ENCODE assay signal across 12 mouse cellular contexts in the genomic region with DNA sequence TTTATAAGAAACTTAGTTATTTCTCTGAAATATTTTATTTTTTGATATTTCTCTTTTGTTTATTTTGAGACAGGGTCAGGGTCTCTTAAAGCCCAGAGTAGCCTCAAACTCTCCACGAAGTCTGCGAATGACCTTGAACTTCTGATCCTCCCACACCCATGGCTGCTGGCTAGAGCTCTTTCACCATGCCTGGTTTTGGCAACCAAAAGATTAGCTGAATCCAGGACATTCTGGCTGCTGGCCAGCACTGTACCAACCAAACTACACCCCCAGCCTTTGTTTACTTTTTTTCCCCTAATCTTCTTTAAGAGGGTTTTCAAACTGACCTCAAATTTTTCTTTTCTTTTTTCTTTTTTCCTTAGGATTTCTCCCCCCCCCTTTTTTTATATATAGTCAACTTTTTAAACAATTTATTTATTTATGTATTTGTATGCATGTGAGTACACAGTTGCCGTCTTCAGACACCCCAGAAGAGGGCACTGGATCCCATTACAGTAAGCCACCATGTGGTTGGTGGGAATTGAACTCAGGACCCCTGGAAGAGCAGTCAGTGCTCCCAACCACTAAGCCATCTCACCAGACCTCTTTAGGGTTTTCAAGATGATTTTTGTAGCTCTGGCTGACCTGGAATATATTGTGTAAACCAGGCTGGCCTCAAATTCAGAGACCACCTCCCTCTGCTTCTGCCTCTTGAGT.
DNase-seq lines count a peak whose midpoint lies in the region; ATAC-seq and TF ChIP-seq lines count a peak whose summit lies in the region.
"Had no signal": no experiment of that assay in that cellular context is flagged by ENCODE, and none has a peak within 500 bp of the region (broad histone marks: within the 10 kb centered on the region; RNA-seq: fewer than 3 reads in every experiment).

No protein-coding gene starts in this region.

- H3K36me3 ChIP-seq in liver, adult 2 months (ENCODE audit: control insufficient read depth, insufficient read depth, low read length), result no peaks in the 10 kb centered on the region
- peaks cover 4% of the 10 kb centered on the region for H3K36me3 ChIP-seq in G1E (replicated peaks)
- H3K36me3 ChIP-seq in hindbrain, embryonic 12.5 days, result no peaks in the 10 kb centered on the region
- H3K36me3 ChIP-seq: limb, embryonic 15.5 days had no signal

- TF ChIP-seq CTCF in liver, adult 2 months (IDR thresholded peaks at IDR 0.05; ENCODE audit: low read depth, low read length), result no peak
- no peak for TF ChIP-seq CTCF in G1E (IDR thresholded peaks at IDR 0.05; ENCODE audit: low read depth, low read length)

- peak; percentile 36 to 45 for DNase-seq in cerebellum, postnatal 10 days
- peak; percentile 94 for DNase-seq in liver, adult 2 months (ENCODE audit: extremely low read depth, low read depth, low spot score)
- no peak for DNase-seq in liver
- no peak for DNase-seq in G1E (ENCODE audit: low spot score)
- DNase-seq in fat pad, adult 2 months (ENCODE audit: extremely low read depth, low read depth, low spot score), result peak; percentile 67
- no peak for DNase-seq in thymus, postnatal 10 days (ENCODE audit: low spot score in 2 of 2)
- DNase-seq: heart, postnatal 4 days had no signal

- no peak for TF ChIP-seq POLR2A in liver, adult 2 months (IDR thresholded peaks at IDR 0.05; ENCODE audit: extremely low read depth, insufficient read depth, low read length)

- H3K79me2 ChIP-seq in liver, adult 2 months (ENCODE audit: control insufficient read depth, insufficient read depth, low read length), result no peaks in the 10 kb centered on the region

- no peaks in the 10 kb centered on the region for H3K27me3 ChIP-seq in liver, adult 2 months (ENCODE audit: control insufficient read depth, insufficient read depth, low read length)
- no peaks in the 10 kb centered on the region for H3K27me3 ChIP-seq in G1E (ENCODE audit: insufficient read depth, low read length)
- no peaks in the 10 kb centered on the region for H3K27me3 ChIP-seq in hindbrain, embryonic 12.5 days
- H3K27me3 ChIP-seq: limb, embryonic 15.5 days; megakaryocyte, embryonic 14.5 days had no signal

- peak overlapping the region; percentile 74 for H3K27ac ChIP-seq in liver, adult 2 months (replicated peaks; ENCODE audit: insufficient read depth, low read depth, low read length)
- H3K27ac ChIP-seq in hindbrain, embryonic 12.5 days, result no peak overlapping the region
- H3K27ac ChIP-seq: limb, embryonic 15.5 days had no signal

- H3K4me3 ChIP-seq in liver, adult 2 months (ENCODE audit: insufficient read depth, low read depth, low read length), result peak overlapping the region; percentile 20
- H3K4me3 ChIP-seq in G1E (ENCODE audit: low read depth, low read length), result peak overlapping the region; percentile 66
- H3K4me3 ChIP-seq in hindbrain, embryonic 12.5 days, result no peak overlapping the region
- H3K4me3 ChIP-seq: limb, embryonic 15.5 days; megakaryocyte, embryonic 14.5 days had no signal

- no peak overlapping the region for H3K4me2 ChIP-seq in hindbrain, embryonic 12.5 days (replicated peaks)
- H3K4me2 ChIP-seq: limb, embryonic 15.5 days had no signal

- peaks cover 15% of the 10 kb centered on the region for H3K4me1 ChIP-seq in liver, adult 2 months (ENCODE audit: control insufficient read depth, insufficient read depth, low read length)
- H3K4me1 ChIP-seq in G1E (ENCODE audit: insufficient read depth, low read depth, low read length), result peaks cover 25% of the 10 kb centered on the region
- no peaks in the 10 kb centered on the region for H3K4me1 ChIP-seq in hindbrain, embryonic 12.5 days
- H3K4me1 ChIP-seq: megakaryocyte, embryonic 14.5 days had no signal

- WGBS in liver, adult 2 months, result 25% methylated on average over 3 of the region's 3 CpGs
- 91% methylated on average over 3 of the region's 3 CpGs for WGBS in hindbrain, embryonic 12.5 days

- peak overlapping the region; percentile 27; the same call in 1 of the 2 replicates for H3K9ac ChIP-seq in liver, adult 2 months (ENCODE audit: low read depth, low read length)
- H3K9ac ChIP-seq in hindbrain, embryonic 12.5 days, result no peak overlapping the region
- H3K9ac ChIP-seq: limb, embryonic 15.5 days had no signal

- no peaks in the 10 kb centered on the region for H3K9me3 ChIP-seq in G1E (replicated peaks)
- no peaks in the 10 kb centered on the region for H3K9me3 ChIP-seq in hindbrain, embryonic 12.5 days (replicated peaks)
- H3K9me3 ChIP-seq: limb, embryonic 15.5 days; megakaryocyte, embryonic 14.5 days had no signal

- ATAC-seq in cerebellum, adult (ENCODE audit: insufficient number of reproducible peaks, low FRiP score, low TSS enrichment), result no peak
- ATAC-seq in G1E (ENCODE audit: extremely low read depth, insufficient number of reproducible peaks, low FRiP score, poor library complexity, severe bottlenecking), result no peak
- ATAC-seq in hindbrain, embryonic 12.5 days (ENCODE audit: low FRiP score), result no peak
- ATAC-seq: intestine, embryonic 16.5 days had no signal

Comparison
In these comparisons a context has a peak if more than half of its experiments do, and no peak if none do; other contexts are left out.
1. DNase-seq: peak in cerebellum, postnatal 10 days (2 of 2), liver, adult 2 months (single experiment) and fat pad, adult 2 months (single experiment); none in liver (single experiment), G1E (single experiment) and thymus, postnatal 10 days (0 of 2).